Mouse (Mus musculus) CH12.LX (cell line): Measurements from ENCODE around the gene Gm11020.

Experiments used
- CHD2 ChIP-seq: IDR thresholded peaks from 2 replicates; pipeline ENCODE4 v1.6.1; 2011; ENCODE audit warnings: low read length, improper control_type of control experiment
- CTCF ChIP-seq, 2 experiments: IDR thresholded peaks in 1 of 2; conservative IDR thresholded peaks in 1 of 2; 2 replicates each; pipeline ENCODE4 v1.5.1; 2011 to 2012; ENCODE audit warnings: low read depth in 2 of 2, low read length in 2 of 2, improper control_type of control experiment in 1 of 2, inconsistent platforms in 1 of 2, mild to moderate bottlenecking in 1 of 2, moderate library complexity in 1 of 2
- EP300 ChIP-seq: IDR thresholded peaks from 2 replicates; pipeline ENCODE4 v1.6.1; 2011; ENCODE audit warnings: low read length, improper control_type of control experiment
- KAT2A ChIP-seq: IDR thresholded peaks from 2 replicates; pipeline ENCODE4 v1.6.1; 2012; ENCODE audit warnings: low read length, improper control_type of control experiment, inconsistent platforms; ENCODE audit not compliant: insufficient replicate concordance
- MAFK ChIP-seq: IDR thresholded peaks from 2 replicates; pipeline ENCODE4 v1.6.1; 2011; ENCODE audit warnings: low read length, improper control_type of control experiment; ENCODE audit not compliant: insufficient replicate concordance
- MAZ ChIP-seq: IDR thresholded peaks from 2 replicates; pipeline ENCODE4 v1.6.1; 2012; ENCODE audit warnings: low read depth, mild to moderate bottlenecking, inconsistent platforms, low read length, improper control_type of control experiment, moderate library complexity
- NELFE ChIP-seq: IDR thresholded peaks from 2 replicates; pipeline ENCODE4 v1.6.1; 2011; ENCODE audit warnings: low read depth, low read length, improper control_type of control experiment
- POLR2A ChIP-seq: IDR thresholded peaks from 2 replicates; pipeline ENCODE4 v1.6.1; 2011; ENCODE audit warnings: low read depth, mild to moderate bottlenecking, improper control_type of control experiment, low read length
- USF1 ChIP-seq: IDR thresholded peaks from 2 replicates; pipeline ENCODE4 v1.6.1; 2014; ENCODE audit warnings: low read depth, mild to moderate bottlenecking, inconsistent platforms, low read length, improper control_type of control experiment
- ZC3H11A ChIP-seq: IDR thresholded peaks from 2 replicates; pipeline ENCODE4 v1.6.1; 2012; ENCODE audit warnings: low read depth, mild to moderate bottlenecking, inconsistent platforms, low read length, improper control_type of control experiment

GRCm38 (mm10) chr8:104359778-104360456 is 38.5 kb downstream of the Gm11020 start:
- no peak for TF ChIP-seq ZC3H11A
- no peak for TF ChIP-seq MAFK
- TF ChIP-seq NELFE = no peak
- TF ChIP-seq USF1 = no peak
- no peak for TF ChIP-seq MAZ
- TF ChIP-seq CTCF (conservative IDR thresholded peaks at IDR 0.05 in 1 of 2, IDR thresholded peaks at IDR 0.05 in 1 of 2; ENCODE audit: low read depth in 2 of 2, low read length in 2 of 2) = no peak
- no peak for TF ChIP-seq POLR2A
- TF ChIP-seq EP300 = no peak
- TF ChIP-seq KAT2A = no peak
- TF ChIP-seq CHD2 = no peak
